Mouse (Mus musculus): ENCODE measurements around the gene Atp5s. TPM values are rescaled to one million over a fixed set of nuclear protein-coding genes. Genes with fewer than 3 reads are reported as not detected.

Gene Atp5s
- total and polyA plus RNA-seq, 3 experiments, result 8.4 to 15.8 (median 11.4) TPM

- DNase-seq (ENCODE audit: extremely low read depth), result no peak
- dilution Hi-C loops (cut with MboI; ENCODE audit: extremely low pct_ligation_motif_present, extremely low pct_unique_long_range_greater_than_20kb, low sequenced_read_pairs), result no loop called here
Measured at GRCm38 (mm10) chr12:69766185-69766904, 41.6 kb downstream of the Atp5s start.

GRCm38 (mm10) chr12:69767476-69768258, 42.9 kb downstream of the Atp5s start:
- Histone ChIP-seq H3K4me3 (replicated peaks in 1 of 3; ENCODE audit: low read depth in 2 of 3, low read length in 2 of 3, poor library complexity in 1 of 3) (no peak overlapping the region), H3K4me2 (ENCODE audit: insufficient read depth, low read depth, poor library complexity, severe bottlenecking) (no peak overlapping the region), H3K4me1 (ENCODE audit: control insufficient read depth in 1 of 2, insufficient read depth in 2 of 2) (peaks cover 0 to 2% of the 10 kb centered on the region in 2 experiments; a peak in 1 of 4 replicates), H3K9ac (ENCODE audit: insufficient read depth, low read depth) (no peak overlapping the region), H3K79me2 (replicated peaks; ENCODE audit: control insufficient read depth, extremely low read depth, insufficient read depth, poor library complexity, severe bottlenecking) (no peaks in the 10 kb centered on the region), H3K27me3 (replicated peaks) (no peaks in the 10 kb centered on the region), H3K27ac (ENCODE audit: insufficient read depth, low read depth) (no peak overlapping the region), H3K9me3 (replicated peaks; ENCODE audit: low read length) (peaks cover 3% of the 10 kb centered on the region), H3K36me3 (replicated peaks in 1 of 2; ENCODE audit: control insufficient read depth in 1 of 2, insufficient read depth in 1 of 2, low read length in 1 of 2) (no peaks in the 10 kb centered on the region)
- DNase-seq (ENCODE audit: extremely low read depth), result no peak
- dilution Hi-C loops (cut with MboI; ENCODE audit: extremely low pct_ligation_motif_present, extremely low pct_unique_long_range_greater_than_20kb, low sequenced_read_pairs), result no loop called here
- TF ChIP-seq JUN (IDR thresholded peaks at IDR 0.05; ENCODE audit: insufficient read depth, low read depth, low read length) (no peak), MYC (IDR thresholded peaks at IDR 0.05; ENCODE audit: low read depth, low read length) (no peak), RCOR1 (conservative IDR thresholded peaks at IDR 0.05; ENCODE audit: low read depth, low read length) (no peak), TCF12 (IDR thresholded peaks at IDR 0.05; ENCODE audit: low read depth, low read length) (no peak), NRF1 (IDR thresholded peaks at IDR 0.05; ENCODE audit: low read depth, low read length) (no peak), ZNF384 (IDR thresholded peaks at IDR 0.05; ENCODE audit: low read depth, low read length) (no peak), ZC3H11A (IDR thresholded peaks at IDR 0.05; ENCODE audit: low read depth, low read length) (no peak), CTCF (conservative IDR thresholded peaks at IDR 0.05 in 1 of 2, IDR thresholded peaks at IDR 0.05 in 1 of 2; ENCODE audit: low read depth in 2 of 2, low read length in 2 of 2) (no peak)
- in situ Hi-C loops (cut with MboI; ENCODE audit: low pct_ligation_motif_present, low pct_unique_long_range_greater_than_20kb, low sequenced_read_pairs), result loop anchor here (10.0 kb wide), 1 partner anchor 127 kb away; the partner anchor contains the start of genes Atl1 and Map4k5

More at GRCm38 (mm10) chr12:69766185-69766904, 41.6 kb downstream of the Atp5s start:
- no peaks in the 10 kb centered on the region for H3K27me3 ChIP-seq (replicated peaks)
- peaks cover 5% of the 10 kb centered on the region for H3K9me3 ChIP-seq (replicated peaks; ENCODE audit: low read length)
- no peaks in the 10 kb centered on the region for H3K36me3 ChIP-seq (replicated peaks in 1 of 2; ENCODE audit: control insufficient read depth in 1 of 2, insufficient read depth in 1 of 2, low read length in 1 of 2)
- H3K4me1 ChIP-seq (ENCODE audit: control insufficient read depth in 1 of 2, insufficient read depth in 2 of 2), result peaks cover 0 to 2% of the 10 kb centered on the region in 2 experiments; a peak in 1 of 4 replicates
- H3K4me3 ChIP-seq (replicated peaks in 1 of 3; ENCODE audit: low read depth in 2 of 3, low read length in 2 of 3, poor library complexity in 1 of 3), result no peak overlapping the region
- H3K9ac ChIP-seq (ENCODE audit: insufficient read depth, low read depth), result no peak overlapping the region
- no peaks in the 10 kb centered on the region for H3K79me2 ChIP-seq (replicated peaks; ENCODE audit: control insufficient read depth, extremely low read depth, insufficient read depth, poor library complexity, severe bottlenecking)
- H3K4me2 ChIP-seq (ENCODE audit: insufficient read depth, low read depth, poor library complexity, severe bottlenecking), result no peak overlapping the region
- no peak for TF ChIP-seq MAZ (IDR thresholded peaks at IDR 0.05; ENCODE audit: low read depth, low read length)
- no peak for TF ChIP-seq EP300 (IDR thresholded peaks at IDR 0.05; ENCODE audit: low read length)
- TF ChIP-seq MYC (IDR thresholded peaks at IDR 0.05; ENCODE audit: low read depth, low read length), result no peak
- TF ChIP-seq NELFE (IDR thresholded peaks at IDR 0.05; ENCODE audit: low read depth, low read length), result no peak
- TF ChIP-seq JUND (conservative IDR thresholded peaks at IDR 0.05; ENCODE audit: low read depth, low read length), result no peak
- TF ChIP-seq SMC3 (IDR thresholded peaks at IDR 0.05; ENCODE audit: low read depth, low read length), result no peak
- TF ChIP-seq ZMIZ1 (IDR thresholded peaks at IDR 0.05; ENCODE audit: low read depth, low read length), result no peak
- no peak for TF ChIP-seq ZKSCAN1 (IDR thresholded peaks at IDR 0.05; ENCODE audit: borderline replicate concordance, low read depth, low read length)
- no peak overlapping the region for H3K27ac ChIP-seq (ENCODE audit: insufficient read depth, low read depth)
- in situ Hi-C loops (cut with MboI; ENCODE audit: low pct_ligation_motif_present, low pct_unique_long_range_greater_than_20kb, low sequenced_read_pairs), result loop anchor here (10.0 kb wide), 1 partner anchor 128 kb away; the partner anchor contains the start of genes Atl1 and Map4k5
